In the genomic region with DNA sequence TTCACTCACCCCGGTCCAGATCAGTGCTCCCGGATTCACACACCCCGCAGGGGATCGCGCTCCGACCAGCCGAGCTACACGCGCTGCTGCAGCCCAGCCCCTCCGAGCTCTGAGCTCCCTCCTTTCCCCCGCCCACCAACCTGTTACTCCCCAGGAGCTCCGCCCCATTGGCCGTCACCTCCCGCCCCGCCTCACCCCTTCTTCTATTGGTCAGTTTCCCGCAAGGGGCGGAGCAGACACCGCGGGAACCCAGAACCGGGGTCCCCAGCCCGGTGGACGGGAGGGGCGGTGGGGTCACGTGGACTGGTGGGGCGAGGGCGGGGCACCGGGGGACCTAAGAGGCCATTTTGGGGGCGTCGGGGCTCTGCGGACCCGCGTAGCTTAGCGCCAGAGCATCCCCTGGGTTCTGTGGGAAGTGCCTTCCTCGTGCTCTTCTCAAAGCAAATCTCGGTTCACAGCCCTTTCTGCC, we compare ENCODE assay signal across 8 mouse cellular contexts. TPM values are rescaled to one million over a fixed set of nuclear protein-coding genes. Genes with fewer than 3 reads are reported as not detected.
DNase-seq lines count a peak whose midpoint lies in the region; ATAC-seq lines count a peak whose summit lies in the region.

A gene (minus strand): TSS at position 126 of the 469 bp plus-strand sequence.

- H3K9ac ChIP-seq in midbrain, embryonic 11.5 days (ENCODE audit: low read length) = peak within 1 kb of the TSS; percentile 79

- peak; percentile 95 for DNase-seq in adrenal gland, postnatal 10 days
- peak; percentile 98 for DNase-seq in embryonic facial prominence, embryonic 10.5 days (ENCODE audit: low spot score)
- peak; percentile 99 for DNase-seq in heart, adult 11 months
- DNase-seq in kidney, adult 11 months = peak; percentile 90
- peak; percentile 99 for DNase-seq in left cerebral cortex, postnatal 4 days
- DNase-seq in midbrain, embryonic 11.5 days (ENCODE audit: low spot score, missing footprints) = peak; percentile 98
- peak; percentile 63 for DNase-seq in skeletal muscle tissue, adult 2 months (ENCODE audit: low read depth, low spot score)
- no peak for DNase-seq in adipocyte (ENCODE audit: low spot score)

- H3K4me1 ChIP-seq in embryonic facial prominence, embryonic 10.5 days = peaks cover 38% of the 10 kb centered on the region
- peaks cover 4% of the 10 kb centered on the region for H3K4me1 ChIP-seq in midbrain, embryonic 11.5 days (ENCODE audit: control insufficient read depth, insufficient read depth, low read length)

- peak; percentile 97 for ATAC-seq in midbrain, embryonic 11.5 days (ENCODE audit: low FRiP score)

- no peaks in the 10 kb centered on the region for H3K9me3 ChIP-seq in embryonic facial prominence, embryonic 10.5 days
- H3K9me3 ChIP-seq in midbrain, embryonic 11.5 days (ENCODE audit: control insufficient read depth, low read length) = no peaks in the 10 kb centered on the region

- H3K27me3 ChIP-seq in embryonic facial prominence, embryonic 10.5 days (replicated peaks; ENCODE audit: low read depth, poor library complexity, severe bottlenecking) = peaks cover 41% of the 10 kb centered on the region
- H3K27me3 ChIP-seq in midbrain, embryonic 11.5 days (ENCODE audit: control insufficient read depth, insufficient read depth, low read length) = peaks cover 5% of the 10 kb centered on the region; the same call in 1 of the 2 replicates

- intact Hi-C loops in left cerebral cortex, postnatal 4 days (cut with DNase I) = no loop called here

- H3K4me3 ChIP-seq in embryonic facial prominence, embryonic 10.5 days = peak within 1 kb of the TSS; percentile 68
- H3K4me3 ChIP-seq in midbrain, embryonic 11.5 days (ENCODE audit: low read depth, low read length) = peak within 1 kb of the TSS; percentile 47

- H3K27ac ChIP-seq in embryonic facial prominence, embryonic 10.5 days (replicated peaks) = peak within 1 kb of the TSS; percentile 85
- peak within 1 kb of the TSS; percentile 20; the same call in 1 of the 2 replicates for H3K27ac ChIP-seq in midbrain, embryonic 11.5 days (ENCODE audit: low read depth, low read length)

- H3K36me3 ChIP-seq in embryonic facial prominence, embryonic 10.5 days (replicated peaks) = no peaks in the 10 kb centered on the region
- H3K36me3 ChIP-seq in midbrain, embryonic 11.5 days (ENCODE audit: control insufficient read depth, insufficient read depth, low read length) = no peaks in the 10 kb centered on the region

- WGBS in embryonic facial prominence, embryonic 10.5 days = under 1% methylated on average over 35 of the region's 35 CpGs
- under 1% methylated on average over 35 of the region's 35 CpGs for WGBS in midbrain, embryonic 11.5 days

- H3K4me2 ChIP-seq in midbrain, embryonic 11.5 days = peak within 1 kb of the TSS; percentile 96

RNA-seq across cellular contexts. Expression of the gene that starts here (rescaled TPM):
- total RNA-seq in adrenal gland, postnatal 10 days (2021) = 1 to 10 TPM; 3.1 to 4.6 TPM
- polyA plus RNA-seq in embryonic facial prominence, embryonic 10.5 days (2016; fragmentation: Nextera tagmentation; extraction: Ambion mirVana) = 10.7 and 10.8 TPM in 2 replicates
- 10 to 100 TPM; 17.1 to 17.9 TPM for total RNA-seq in left cerebral cortex, postnatal 4 days (2021)
- polyA plus RNA-seq in midbrain, embryonic 11.5 days (2014; fragmentation: Nextera tagmentation; extraction: Ambion mirVana) = 2.3 and 2.9 TPM in 2 replicates
